Mouse (Mus musculus) thymus, adult 18-20 months (tissue): ENCODE measurements around the gene Hoxa7.

Experiments used
- DNase-seq, 2 experiments: peaks; one replicate each; pipeline ENCODE4 v3.0.0; 2022; ENCODE audit warnings: mixed read lengths in 2 of 2

The Hoxa7 gene

GRCm38 (mm10) chr6:52172501-52172900 lies 49.2 kb downstream of the Hoxa7 start:
- no peak for DNase-seq

DNA sequence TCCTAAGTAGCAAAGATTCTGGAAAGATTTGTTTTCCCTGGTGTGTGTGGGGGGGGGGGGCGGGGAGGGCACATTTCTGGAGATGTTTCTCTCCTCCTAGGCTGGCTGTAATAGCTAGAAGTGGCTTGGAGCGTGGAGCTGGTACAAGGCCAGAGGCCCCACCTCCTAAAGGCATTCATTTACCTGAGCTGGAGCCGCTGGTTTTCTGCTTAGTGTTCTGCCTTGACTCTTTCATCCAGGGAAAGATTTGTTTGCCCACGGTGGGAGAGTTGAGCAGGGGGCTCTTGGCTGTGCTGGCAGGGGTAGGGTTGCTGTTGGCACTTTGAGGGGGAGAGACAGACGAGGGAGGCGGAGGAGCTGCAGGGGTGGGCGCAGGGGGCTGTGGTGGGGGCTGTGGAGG lies 49.7 kb downstream of the Hoxa7 start:
- no peak for DNase-seq

DNA sequence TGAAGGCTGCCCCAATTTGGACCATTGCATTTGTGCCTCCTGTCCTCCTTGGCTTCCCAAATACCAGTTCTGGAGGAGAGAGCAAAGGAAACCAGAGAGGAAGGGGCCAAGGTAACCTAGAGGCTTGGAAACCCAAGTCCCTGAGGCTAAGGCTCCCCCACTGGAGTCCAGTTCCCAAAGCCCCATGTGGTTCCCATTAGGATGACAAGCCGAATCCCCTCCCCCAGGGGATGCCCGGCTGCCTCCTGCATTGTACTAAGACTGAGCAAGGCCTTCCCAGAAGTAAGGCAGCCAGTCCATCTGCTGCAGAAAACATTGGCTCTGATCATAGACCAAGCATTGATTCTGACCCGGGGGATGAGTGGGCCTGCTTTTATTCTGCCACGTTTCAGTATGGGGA lies 50.3 kb downstream of the Hoxa7 start:
- DNase-seq = no peak

DNA sequence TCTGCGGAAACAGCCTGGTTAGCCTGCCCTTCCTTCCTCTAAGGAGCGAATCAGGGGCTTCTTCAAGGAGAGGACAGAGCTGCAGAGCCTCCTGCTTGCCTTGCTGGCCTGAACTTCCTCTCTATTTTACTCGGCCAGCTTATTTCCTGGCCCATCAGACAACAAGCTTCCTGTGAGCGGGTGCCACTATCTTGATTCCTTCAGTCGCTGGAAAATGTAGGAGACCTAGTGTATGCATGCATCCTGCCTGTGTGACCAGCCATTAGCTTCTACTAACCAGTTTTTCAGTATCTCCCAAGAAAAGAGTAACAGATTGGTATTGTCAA lies 50.8 kb downstream of the Hoxa7 start:
- DNase-seq = no peak

DNA sequence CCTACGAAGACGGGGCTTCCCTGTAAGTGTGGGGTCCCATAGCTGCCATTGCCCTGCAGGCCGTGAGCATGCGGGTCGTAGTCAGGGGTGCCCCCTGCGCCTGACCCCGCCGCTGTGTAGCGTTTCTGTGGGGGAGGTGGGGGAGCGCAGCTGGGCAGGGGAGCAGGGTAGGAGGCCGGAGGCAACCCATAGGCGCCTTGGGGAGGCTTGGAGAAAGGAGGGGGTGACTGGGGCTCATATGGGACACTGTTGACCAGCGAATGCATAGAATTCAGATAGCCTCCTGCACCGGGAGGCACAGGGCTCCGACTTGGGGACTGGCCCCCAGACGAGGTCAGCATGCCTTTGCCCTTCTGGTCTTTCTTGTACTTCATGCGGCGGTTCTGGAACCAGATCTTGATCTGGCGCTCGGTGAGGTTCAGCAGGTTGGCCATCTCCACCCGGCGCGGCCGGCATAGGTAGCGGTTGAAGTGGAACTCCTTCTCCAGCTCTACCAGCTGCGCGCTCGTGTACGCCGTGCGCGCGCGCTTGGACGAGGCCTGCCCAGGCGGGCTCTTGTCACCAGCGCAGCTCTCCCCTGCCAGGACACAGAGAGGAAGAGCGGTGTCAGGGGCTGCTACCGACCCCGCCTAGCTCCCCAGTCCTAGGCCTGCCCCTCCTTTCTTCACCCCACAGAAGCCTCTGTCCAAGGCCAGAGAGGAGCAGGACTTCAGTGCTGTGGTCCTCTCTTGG lies 51.3 kb downstream of the Hoxa7 start:
- DNase-seq = no peak

- no peak for DNase-seq
Observed at GRCm38 (mm10) chr6:52169499-52170165, 52.0 kb downstream of the Hoxa7 start.

- no peak for DNase-seq
Observed at GRCm38 (mm10) chr6:52168191-52169055, 53.2 kb downstream of the Hoxa7 start.

GRCm38 (mm10) chr6:52167736-52168161 lies 53.9 kb downstream of the Hoxa7 start:
- DNase-seq = no peak

DNA sequence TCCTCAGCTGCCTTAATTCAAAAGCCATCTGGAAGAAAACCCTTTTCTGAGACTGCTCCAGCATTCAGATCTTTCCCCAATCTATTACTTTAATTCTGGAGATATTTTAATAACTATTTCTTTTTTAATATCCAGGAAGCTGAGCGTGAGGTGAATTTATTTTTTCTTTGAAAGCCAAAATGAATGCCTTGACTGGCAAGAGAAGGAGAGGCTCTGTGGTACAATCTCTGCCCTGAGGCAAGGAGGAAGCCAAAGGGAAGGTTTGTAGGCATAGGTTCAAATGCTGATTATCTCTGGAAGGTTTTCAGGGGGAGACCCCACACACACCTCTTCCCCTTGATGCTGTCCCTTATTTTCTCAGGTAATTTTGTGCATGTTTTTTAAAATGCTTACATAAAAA lies 54.5 kb downstream of the Hoxa7 start:
- DNase-seq = no peak

DNA sequence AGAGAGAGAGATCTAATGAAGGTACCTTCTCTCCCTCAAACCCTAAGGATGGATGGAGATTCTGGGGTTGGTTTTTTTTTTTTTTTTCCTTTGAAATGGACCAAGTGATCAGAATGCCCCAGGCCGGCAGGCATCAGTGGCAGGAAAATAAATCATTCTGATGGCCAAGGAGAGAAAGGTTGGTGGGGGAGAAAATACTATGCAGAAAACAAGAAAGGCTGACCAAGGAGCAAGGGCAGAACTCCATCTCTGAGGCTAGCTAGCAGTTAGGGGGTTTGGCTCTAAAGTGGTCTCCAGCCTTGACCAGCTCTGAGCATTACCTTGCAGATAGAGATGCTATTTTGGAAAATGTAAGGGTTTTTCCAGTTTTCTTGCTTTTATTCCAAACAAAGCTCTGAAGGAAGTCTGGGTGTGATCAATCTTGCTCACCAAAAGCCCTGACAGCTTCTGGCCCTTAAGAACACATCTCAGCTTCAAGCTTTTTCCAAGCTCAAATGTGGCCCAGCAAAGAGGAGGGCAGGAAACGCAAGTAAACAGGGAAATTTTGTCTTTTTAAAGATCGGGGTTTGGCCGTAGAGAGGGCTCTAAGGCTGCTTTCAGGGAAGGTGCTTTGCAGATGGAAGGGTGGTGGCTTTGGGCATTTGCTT lies 55.1 kb downstream of the Hoxa7 start:
- DNase-seq = no peak

DNA sequence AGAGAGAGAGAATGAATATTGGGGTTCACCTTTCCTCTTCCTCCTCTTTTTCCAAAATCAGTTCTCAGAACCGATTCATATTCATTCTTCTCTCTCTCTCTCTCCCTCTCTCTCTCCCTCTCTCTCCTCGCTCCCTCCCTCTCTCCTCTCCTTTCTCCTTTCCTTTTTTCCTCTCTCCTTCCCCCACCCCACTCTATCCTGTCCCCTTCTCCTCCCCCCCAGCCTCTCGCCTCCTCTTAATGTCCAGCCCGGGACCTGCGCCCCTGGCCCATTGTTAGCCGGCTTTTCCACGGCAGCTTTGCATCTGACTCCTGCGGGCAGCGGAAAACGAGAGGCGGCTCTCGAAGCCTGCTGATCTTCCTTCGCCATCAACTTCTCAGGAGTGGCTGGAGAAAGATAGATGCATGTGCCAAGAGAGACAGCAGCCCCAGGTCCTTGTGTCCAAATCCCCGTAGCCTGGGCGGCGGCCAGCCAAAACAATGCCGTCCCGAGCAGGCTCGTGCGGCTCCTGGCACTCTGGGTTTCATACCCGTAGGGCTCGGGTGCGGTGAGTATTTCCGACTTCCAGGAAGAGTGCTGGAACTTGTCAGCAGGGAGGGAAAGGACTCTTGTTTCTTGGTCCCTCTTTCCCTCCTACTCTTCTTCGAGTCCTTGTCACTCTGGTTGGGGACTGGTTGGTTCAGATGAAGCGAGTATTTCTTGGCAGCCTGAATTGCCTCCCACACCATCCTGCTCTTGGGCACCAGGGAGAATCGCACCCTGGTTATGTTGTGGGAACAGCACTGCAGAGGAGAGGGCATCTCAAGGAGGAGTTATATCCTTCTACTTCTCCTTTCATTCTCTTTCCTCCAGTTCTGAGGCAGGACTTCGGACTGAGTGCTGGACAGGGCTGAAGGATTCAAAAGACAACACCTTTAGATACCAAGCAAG lies 55.9 kb downstream of the Hoxa7 start:
- no peak for DNase-seq

DNA sequence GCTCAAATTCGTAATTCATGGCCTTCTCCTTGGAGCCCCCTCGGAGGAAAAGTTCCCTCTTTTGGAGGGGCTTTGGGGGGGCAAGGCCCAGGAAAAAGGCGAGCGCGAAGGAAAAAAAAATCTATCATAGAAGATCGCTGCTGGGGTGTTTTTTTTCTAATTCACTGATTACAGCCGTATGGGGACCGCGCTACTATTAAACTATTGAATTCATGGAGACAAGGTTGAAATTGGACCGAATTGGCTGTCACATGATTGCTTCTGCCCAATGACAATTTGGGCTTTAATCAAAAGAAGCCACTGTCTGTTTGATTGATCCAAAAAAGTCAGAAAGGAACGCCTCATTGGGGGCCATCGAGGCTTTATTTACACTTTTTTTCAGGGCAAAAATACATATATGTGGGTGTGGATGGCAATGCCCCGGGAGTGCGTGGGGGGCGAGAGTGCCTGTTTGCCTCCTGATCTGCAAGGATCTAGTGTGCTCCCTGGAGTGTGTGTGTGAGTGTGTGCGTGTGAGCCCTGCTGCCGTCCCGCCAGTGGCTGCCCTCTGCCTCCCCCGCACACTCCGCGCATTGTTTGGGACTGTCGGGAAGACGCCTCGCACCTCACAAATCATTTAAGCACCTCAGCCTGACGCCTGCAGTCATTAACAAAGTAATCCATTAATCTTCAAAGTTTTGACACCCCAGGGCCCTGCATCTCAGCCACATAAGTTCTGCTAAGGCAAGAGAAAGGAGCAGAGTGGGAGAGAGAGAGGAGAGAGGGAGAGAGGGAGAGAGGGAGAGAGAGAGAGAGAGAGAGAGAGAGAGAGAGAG lies 56.8 kb downstream of the Hoxa7 start, which contains the start of gene Hoxa2:
Gene Hoxa2, minus strand, starts transcription at position 206 of the 815 bp plus-strand sequence.
- no peak for DNase-seq
